Mouse (Mus musculus): ENCODE results near the gene Arf1.
"Not testable (repeated sequence)": the region's sequence is repeated elsewhere in the genome, so short reads cannot be mapped to it uniquely, and the experiment has no call there.

Gene Arf1

GRCm38 (mm10) chr11:59226251-59226650 lies 1.8 kb downstream of the Arf1 start:
- no peak for DNase-seq

GRCm38 (mm10) chr11:59225167-59225566 lies 2.9 kb downstream of the Arf1 start:
- no peak for DNase-seq

GRCm38 (mm10) chr11:59224470-59224869 lies 3.6 kb downstream of the Arf1 start:
- no peak for DNase-seq

- DNase-seq = no peak
These were observed 4.0 kb downstream of the Arf1 start for GRCm38 (mm10) chr11:59224025-59224424.

- no peak for DNase-seq
These were observed 5.8 kb downstream of the Arf1 start for GRCm38 (mm10) chr11:59222306-59222705.

- DNase-seq = no peak
These were observed 6.5 kb downstream of the Arf1 start for GRCm38 (mm10) chr11:59221604-59222003.

- peak; percentile 53 for DNase-seq
These were observed 9.0 kb downstream of the Arf1 start for GRCm38 (mm10) chr11:59219064-59219463.

GRCm38 (mm10) chr11:59218389-59218998 lies 9.6 kb downstream of the Arf1 start:
- peak; percentile 36 for DNase-seq

- DNase-seq = no peak
These were observed 11.1 kb downstream of the Arf1 start for GRCm38 (mm10) chr11:59216955-59217354.

- DNase-seq = no peak
These were observed 15.1 kb downstream of the Arf1 start for GRCm38 (mm10) chr11:59212892-59213494.

GRCm38 (mm10) chr11:59212320-59212719 lies 15.8 kb downstream of the Arf1 start:
- not testable (repeated sequence) for DNase-seq

- not testable (repeated sequence) for DNase-seq
These were observed 16.5 kb downstream of the Arf1 start for GRCm38 (mm10) chr11:59211561-59211960.

- no peak for DNase-seq
These were observed 18.1 kb downstream of the Arf1 start for GRCm38 (mm10) chr11:59210020-59210419.

- DNase-seq = no peak
These were observed 18.5 kb downstream of the Arf1 start for GRCm38 (mm10) chr11:59209580-59209979.

GRCm38 (mm10) chr11:59209003-59209441 lies 19.0 kb downstream of the Arf1 start:
- peak; percentile 71 for DNase-seq

- peak; percentile 93 for DNase-seq
These were observed 19.8 kb downstream of the Arf1 start, which contains the start of gene 2310033P09Rik for GRCm38 (mm10) chr11:59208153-59208831. TSS of gene 2310033P09Rik (plus strand) at chr11:59208321.

- DNase-seq = peak; percentile 96
These were observed 25.7 kb downstream of the Arf1 start, which contains the start of gene Mrpl55 for GRCm38 (mm10) chr11:59202081-59202995. TSS of gene Mrpl55 (plus strand) at chr11:59202486.

GRCm38 (mm10) chr11:59201216-59202002 lies 26.7 kb downstream of the Arf1 start:
- no peak for DNase-seq

- no peak for DNase-seq
These were observed 31.8 kb downstream of the Arf1 start for GRCm38 (mm10) chr11:59196230-59196629.

GRCm38 (mm10) chr11:59192059-59192386 lies 36.0 kb downstream of the Arf1 start, which contains the start of gene Guk1:
TSS of gene Guk1 (minus strand) at chr11:59192212.
- no peak for DNase-seq

GRCm38 (mm10) chr11:59191231-59192058 lies 36.6 kb downstream of the Arf1 start:
- DNase-seq = peak; percentile 92
